ENCODE assay signal across 8 mouse cellular contexts in genomic region chr8:83874881-83875655, GRCm38 (mm10). TPM values are rescaled to one million over a fixed set of nuclear protein-coding genes. Genes with fewer than 3 reads are reported as not detected.
A peak's percentile ranks its signal among the peaks of the same experiment; 100 is the strongest.
DNase-seq lines count a peak whose midpoint lies in the region; ATAC-seq lines count a peak whose summit lies in the region.

No protein-coding gene starts in this region.

- peak overlapping the region; percentile 83 for H3K9ac ChIP-seq in forebrain, embryonic 15.5 days (replicated peaks)
- peak overlapping the region; percentile 83 for H3K9ac ChIP-seq in hindbrain, embryonic 11.5 days (ENCODE audit: low read depth, low read length)
- H3K9ac ChIP-seq in midbrain, embryonic 11.5 days (ENCODE audit: low read length): peak overlapping the region; percentile 73
- H3K9ac ChIP-seq in stomach, embryonic 14.5 days (replicated peaks; ENCODE audit: low read depth, low read length): peak overlapping the region; percentile 54

- intact Hi-C loops in left cerebral cortex, postnatal 4 days (cut with DNase I): no loop called here

- peak overlapping the region; percentile 88 for H3K4me2 ChIP-seq in forebrain, embryonic 15.5 days (replicated peaks)
- peak overlapping the region; percentile 95 for H3K4me2 ChIP-seq in hindbrain, embryonic 11.5 days (replicated peaks; ENCODE audit: low read depth, low read length)
- peak overlapping the region; percentile 94 for H3K4me2 ChIP-seq in midbrain, embryonic 11.5 days
- peak overlapping the region; percentile 84 for H3K4me2 ChIP-seq in stomach, embryonic 14.5 days (replicated peaks; ENCODE audit: low read depth, low read length)

- peak overlapping the region; percentile 91 for H3K27ac ChIP-seq in forebrain, embryonic 15.5 days (replicated peaks)
- H3K27ac ChIP-seq in hindbrain, embryonic 11.5 days (ENCODE audit: low read depth, low read length): peak overlapping the region; percentile 75
- H3K27ac ChIP-seq in midbrain, embryonic 11.5 days (ENCODE audit: low read depth, low read length): peak overlapping the region; percentile 42; the same call in 1 of the 2 replicates
- peak overlapping the region; percentile 75; the same call in 1 of the 2 replicates for H3K27ac ChIP-seq in stomach, embryonic 14.5 days (ENCODE audit: low read length)

- peak; percentile 62 for DNase-seq in NIH3T3 (ENCODE audit: low read depth)
- peak; percentile 78 for DNase-seq in cerebellum, adult 11 months
- peak; percentile 85 for DNase-seq in hindbrain, embryonic 11.5 days (ENCODE audit: low spot score)
- peak; percentile 81 for DNase-seq in left cerebral cortex, postnatal 4 days
- DNase-seq in midbrain, embryonic 11.5 days (ENCODE audit: low spot score, missing footprints): peak; percentile 98

- under 1% methylated on average over 57 of the region's 66 CpGs for WGBS in forebrain, embryonic 15.5 days
- WGBS in hindbrain, embryonic 11.5 days: under 1% methylated on average over 45 of the region's 66 CpGs
- under 1% methylated on average over 49 of the region's 66 CpGs for WGBS in midbrain, embryonic 11.5 days
- WGBS in stomach, embryonic 14.5 days: under 1% methylated on average over 40 of the region's 66 CpGs

- peak; percentile 87 for ATAC-seq in forebrain, embryonic 15.5 days (replicated peaks)
- peak; percentile 84 for ATAC-seq in hindbrain, embryonic 11.5 days (ENCODE audit: low FRiP score)
- ATAC-seq in midbrain, embryonic 11.5 days (ENCODE audit: low FRiP score): peak; percentile 80
- ATAC-seq in stomach, embryonic 14.5 days (ENCODE audit: insufficient number of reproducible peaks, insufficient read depth, low FRiP score, low read depth): peak; percentile 89
- no peak for ATAC-seq in activated CD4-positive, CD25-positive, alpha-beta regulatory T cell, adult 4 months

- no peaks in the 10 kb centered on the region for H3K27me3 ChIP-seq in forebrain, embryonic 15.5 days
- H3K27me3 ChIP-seq in hindbrain, embryonic 11.5 days (ENCODE audit: control insufficient read depth, insufficient read depth, low read length): peaks cover 10% of the 10 kb centered on the region
- peaks cover 3% of the 10 kb centered on the region; the same call in 1 of the 2 replicates for H3K27me3 ChIP-seq in midbrain, embryonic 11.5 days (ENCODE audit: control insufficient read depth, insufficient read depth, low read length)
- no peaks in the 10 kb centered on the region for H3K27me3 ChIP-seq in stomach, embryonic 14.5 days (ENCODE audit: control insufficient read depth, insufficient read depth, low read length)

- H3K9me3 ChIP-seq in forebrain, embryonic 15.5 days: no peaks in the 10 kb centered on the region
- H3K9me3 ChIP-seq in hindbrain, embryonic 11.5 days (ENCODE audit: control insufficient read depth, low read length): no peaks in the 10 kb centered on the region
- H3K9me3 ChIP-seq in midbrain, embryonic 11.5 days (ENCODE audit: control insufficient read depth, low read length): no peaks in the 10 kb centered on the region
- peaks cover 4% of the 10 kb centered on the region; the same call in 1 of the 2 replicates for H3K9me3 ChIP-seq in stomach, embryonic 14.5 days (ENCODE audit: control insufficient read depth, low read depth, low read length)

- H3K36me3 ChIP-seq in forebrain, embryonic 15.5 days: no peaks in the 10 kb centered on the region
- H3K36me3 ChIP-seq in hindbrain, embryonic 11.5 days (ENCODE audit: control insufficient read depth, insufficient read depth, low read length): no peaks in the 10 kb centered on the region
- no peaks in the 10 kb centered on the region for H3K36me3 ChIP-seq in midbrain, embryonic 11.5 days (ENCODE audit: control insufficient read depth, insufficient read depth, low read length)
- no peaks in the 10 kb centered on the region for H3K36me3 ChIP-seq in stomach, embryonic 14.5 days (ENCODE audit: control insufficient read depth, insufficient read depth, low read length)

- peak overlapping the region; percentile 72 for H3K4me3 ChIP-seq in forebrain, embryonic 15.5 days
- H3K4me3 ChIP-seq in hindbrain, embryonic 11.5 days (ENCODE audit: low read depth, low read length): peak overlapping the region; percentile 70
- H3K4me3 ChIP-seq in midbrain, embryonic 11.5 days (ENCODE audit: low read depth, low read length): peak overlapping the region; percentile 70
- H3K4me3 ChIP-seq in stomach, embryonic 14.5 days (ENCODE audit: low read depth, low read length): peak overlapping the region; percentile 61

- H3K4me1 ChIP-seq in forebrain, embryonic 15.5 days: peaks cover 20% of the 10 kb centered on the region
- H3K4me1 ChIP-seq in hindbrain, embryonic 11.5 days (replicated peaks; ENCODE audit: control insufficient read depth, insufficient read depth, low read length): peaks cover 7% of the 10 kb centered on the region; the same call in 1 of the 2 replicates
- H3K4me1 ChIP-seq in midbrain, embryonic 11.5 days (ENCODE audit: control insufficient read depth, insufficient read depth, low read length): peaks cover 14% of the 10 kb centered on the region
- 0 out of 2 replicates have a peak, but pooled peaks cover 3% of the 10 kb centered on the region for H3K4me1 ChIP-seq in stomach, embryonic 14.5 days (ENCODE audit: control insufficient read depth, insufficient read depth, low read length)

RNA-seq across cellular contexts. Expression of gene Adgrl1, which starts 24.8 kb away (rescaled TPM):
- 56.2 and 57.0 TPM in 2 replicates for polyA plus RNA-seq in forebrain, embryonic 15.5 days (2015; fragmentation: Nextera tagmentation; extraction: Ambion mirVana)
- polyA plus RNA-seq in hindbrain, embryonic 11.5 days (2014; fragmentation: Nextera tagmentation; extraction: Ambion mirVana): 19.9 and 23.7 TPM in 2 replicates
- total RNA-seq in left cerebral cortex, postnatal 4 days (2021): 100 to 1,000 TPM; 398 to 418 TPM
- 13.7 and 16.4 TPM in 2 replicates for polyA plus RNA-seq in midbrain, embryonic 11.5 days (2014; fragmentation: Nextera tagmentation; extraction: Ambion mirVana)
- 29.5 and 31.3 TPM in 2 replicates for polyA plus RNA-seq in stomach, embryonic 14.5 days (2014; fragmentation: Nextera tagmentation; extraction: Ambion mirVana)
- 10 to 100 TPM in 1 of 2 experiments, 1 to 10 TPM in 1; 9.3 to 11.0 TPM for polyA plus RNA-seq in activated CD4-positive, CD25-positive, alpha-beta regulatory T cell, adult 4 months (2017; shearing (Covaris generic))
